Mouse (Mus musculus): ENCODE measurements around the gene Elovl5.
"Not testable (repeated sequence)": the region's sequence is repeated elsewhere in the genome, so short reads cannot be mapped to it uniquely, and the experiment has no call there.

Elovl5 gene

DNA sequence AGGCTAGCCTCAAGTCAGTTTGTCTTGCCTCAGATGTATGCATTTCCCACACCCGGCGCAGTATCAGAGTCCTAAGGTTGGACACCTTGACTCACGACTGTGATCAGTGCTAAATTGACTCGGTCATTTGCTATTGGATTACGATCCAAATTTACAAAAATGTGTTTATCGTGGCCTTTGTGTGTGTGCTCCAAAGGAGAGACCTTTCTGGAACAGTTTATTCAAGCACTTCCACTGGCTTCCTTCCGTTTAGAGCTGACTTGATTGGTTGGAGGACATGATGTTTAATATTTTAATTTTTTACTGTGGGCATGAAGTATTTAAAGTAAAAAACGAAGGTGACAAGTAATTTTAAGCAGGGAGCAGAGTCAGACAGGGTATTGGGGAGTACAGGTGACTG lies 38.8 kb downstream of the Elovl5 start:
- DNase-seq: peak; percentile 51

DNA sequence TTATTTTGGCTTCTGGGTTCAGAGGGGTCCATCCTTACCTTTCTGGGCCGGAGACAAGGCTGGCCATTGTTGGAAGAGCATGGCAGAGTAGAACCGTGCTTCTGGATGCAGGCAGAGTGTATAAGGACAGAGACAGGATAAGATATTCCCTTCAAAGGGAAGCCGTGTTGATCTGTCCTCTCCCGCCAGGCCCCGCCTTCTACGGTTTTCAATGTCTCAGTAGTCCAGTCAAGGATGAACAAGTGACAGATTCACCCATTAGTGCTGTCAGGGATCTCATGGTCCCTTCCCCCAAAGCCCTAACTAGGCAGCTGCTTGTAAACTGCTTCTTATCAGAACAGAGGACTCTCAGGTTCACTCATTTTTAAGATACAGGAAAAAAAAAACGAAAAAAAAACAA lies 41.2 kb downstream of the Elovl5 start:
- DNase-seq: no peak

DNA sequence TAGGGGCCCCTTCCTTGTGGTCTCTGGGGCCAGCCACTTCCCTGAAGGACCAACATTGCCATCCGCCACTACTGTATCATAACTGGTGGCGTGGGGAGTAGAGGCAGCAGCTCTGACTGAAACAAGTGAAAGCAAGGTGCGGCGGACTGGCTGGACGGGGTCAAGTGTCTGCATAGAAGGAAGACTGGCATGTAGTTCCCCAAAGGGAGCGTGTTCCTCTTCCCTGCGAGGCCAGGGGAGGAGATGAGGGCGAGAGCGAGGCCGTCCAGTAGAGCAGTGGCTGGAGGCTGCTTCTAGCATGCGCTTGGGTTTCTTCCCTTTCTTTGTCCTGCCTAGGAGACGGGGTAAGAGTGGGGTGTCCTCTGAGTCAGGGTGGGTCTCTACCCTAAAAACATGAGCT lies 42.6 kb downstream of the Elovl5 start:
- peak; percentile 42 for DNase-seq

DNA sequence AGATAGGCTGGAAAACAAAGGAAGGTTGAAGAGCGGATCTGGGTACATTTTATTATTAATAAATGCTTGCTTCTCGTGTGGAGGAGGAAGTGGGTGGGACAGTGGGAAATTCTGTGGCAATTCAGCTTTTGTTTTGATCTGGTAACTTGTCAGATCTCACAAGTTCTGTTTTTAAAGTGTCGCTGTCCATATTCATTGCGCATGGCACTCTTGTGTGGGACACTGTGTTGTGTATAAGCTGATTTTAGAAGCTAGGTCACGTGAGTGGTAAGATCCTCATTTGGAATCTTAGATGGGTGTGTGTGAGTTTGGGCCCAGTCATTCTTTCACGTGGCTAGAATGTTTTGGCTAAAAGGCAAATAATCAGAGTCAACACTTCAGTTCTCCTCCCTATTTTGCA lies 44.2 kb downstream of the Elovl5 start:
- DNase-seq: peak; percentile 68

DNA sequence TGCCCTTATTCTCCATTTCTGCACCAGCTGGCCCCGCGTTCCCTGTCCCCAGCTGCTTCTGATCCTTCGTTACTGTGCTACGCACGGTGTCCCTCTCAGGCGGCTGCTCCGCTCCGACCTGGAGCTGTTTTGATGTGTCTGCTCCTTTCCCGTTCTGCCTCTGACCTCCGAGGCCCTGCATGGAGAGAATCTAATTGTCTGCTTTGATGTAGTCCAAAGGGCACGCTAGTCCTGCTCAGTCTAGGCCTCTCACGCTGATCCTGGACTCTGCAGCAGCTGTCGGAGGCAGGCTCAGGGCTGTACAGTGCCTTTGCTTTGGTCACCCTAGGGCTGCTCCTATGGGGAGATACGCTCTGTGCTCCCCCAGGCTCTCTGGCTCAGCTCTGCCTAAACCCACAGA lies 46.9 kb downstream of the Elovl5 start:
- no peak for DNase-seq

DNA sequence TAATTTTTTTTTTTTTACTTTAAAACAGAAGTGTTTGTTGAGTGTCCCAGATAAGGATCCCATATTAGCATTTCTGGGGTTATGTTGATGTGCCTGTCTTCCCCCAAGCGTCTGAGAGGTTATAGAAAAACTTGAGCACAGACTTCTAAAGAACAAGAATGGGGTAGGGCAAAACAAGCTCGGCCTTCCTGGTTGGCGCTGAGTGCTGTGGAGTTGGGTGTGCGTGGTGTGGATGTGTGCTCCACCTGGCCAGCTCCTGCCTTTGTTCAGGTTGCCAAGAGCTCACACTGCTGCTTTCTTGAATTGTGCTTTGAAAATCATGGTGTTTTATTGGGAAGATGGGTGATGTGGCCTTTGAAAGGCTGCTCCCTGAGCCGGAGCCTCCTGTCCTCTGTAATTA lies 48.1 kb downstream of the Elovl5 start:
- peak; percentile 69 for DNase-seq

DNA sequence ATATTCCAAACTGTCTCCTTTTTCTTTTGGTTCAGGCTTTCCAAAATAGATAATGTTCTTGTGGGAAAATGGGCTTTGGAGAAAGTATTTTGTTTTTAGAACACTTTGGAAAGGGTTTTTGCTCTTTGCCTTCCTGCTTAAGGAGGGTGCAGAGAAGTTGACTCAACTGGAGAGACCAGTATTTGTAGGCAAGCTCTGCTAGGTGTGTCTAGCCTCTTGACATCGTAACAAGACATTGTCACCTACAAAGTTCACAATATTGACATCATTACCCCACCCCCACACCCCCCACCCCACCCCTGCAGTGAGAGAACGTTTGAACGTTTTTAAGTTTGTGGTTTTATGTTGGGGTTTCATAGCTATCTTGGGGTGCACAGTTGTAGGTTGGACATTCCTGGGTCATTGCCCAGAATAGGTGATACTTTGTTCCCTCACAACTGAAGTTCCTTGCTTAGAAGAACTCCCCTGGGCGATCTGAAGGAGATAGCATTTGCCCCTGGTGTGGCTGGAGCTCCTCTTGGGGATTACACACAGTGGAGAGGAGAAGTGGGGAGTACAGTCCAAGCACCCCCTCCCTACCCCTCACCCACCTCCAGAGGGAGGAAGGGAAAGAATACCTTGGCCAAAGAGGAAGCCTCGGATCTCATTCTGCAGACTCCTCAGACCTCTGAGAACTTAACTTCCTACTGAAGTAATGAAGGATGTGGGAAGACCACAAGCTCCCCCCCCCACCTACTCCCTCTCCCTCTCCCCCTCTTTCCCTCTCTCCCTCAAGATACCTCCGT lies 48.8 kb downstream of the Elovl5 start:
- DNase-seq: no peak

DNA sequence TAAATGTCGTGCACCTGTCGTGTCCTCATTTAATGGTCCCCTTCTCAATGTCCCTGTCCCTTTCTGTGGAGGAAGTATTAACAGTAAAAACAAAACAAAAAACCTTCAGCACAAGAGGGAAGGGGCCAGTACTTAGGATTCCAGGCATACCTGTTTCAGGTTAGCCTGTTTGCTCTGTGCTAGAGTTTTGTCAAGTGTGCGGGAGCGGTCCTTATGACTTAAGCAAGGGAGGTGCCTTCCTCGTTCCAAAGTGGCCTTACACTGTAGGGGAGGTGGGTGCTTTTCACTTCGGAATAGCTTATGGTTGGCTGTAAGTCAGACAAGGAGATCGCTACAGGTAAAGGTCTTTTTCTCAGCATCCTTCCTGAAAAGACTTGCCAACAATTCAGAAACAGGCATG lies 49.7 kb downstream of the Elovl5 start:
- peak; percentile 87 for DNase-seq

DNA sequence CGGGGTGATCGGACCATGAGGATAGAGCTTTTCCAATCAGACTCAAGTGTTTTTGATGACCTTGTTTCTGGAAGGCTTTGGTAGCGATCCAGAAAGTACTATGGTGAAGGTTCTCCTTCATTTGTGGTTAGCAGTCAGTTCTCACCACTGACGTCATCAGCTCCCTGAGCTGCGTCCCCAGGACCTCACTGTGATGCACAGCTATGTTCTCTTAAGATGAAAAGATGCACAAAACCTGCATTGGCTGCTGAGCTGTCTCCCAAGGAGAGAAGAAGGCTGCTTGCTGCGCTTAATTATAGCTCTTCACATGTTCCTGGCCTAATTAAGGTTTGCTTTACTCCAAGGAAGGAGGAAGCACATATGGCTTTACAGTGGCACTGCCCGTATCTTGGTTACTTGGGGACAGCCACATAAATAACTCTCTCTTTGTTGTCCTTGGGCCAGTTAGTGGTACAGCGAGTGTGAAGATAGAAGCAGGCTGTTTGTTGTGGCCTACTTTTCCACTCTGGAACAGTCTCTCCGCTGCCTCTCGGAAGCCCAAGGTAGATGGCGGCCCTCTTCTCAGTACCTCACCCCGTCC lies 50.5 kb downstream of the Elovl5 start:
- DNase-seq: no peak

DNA sequence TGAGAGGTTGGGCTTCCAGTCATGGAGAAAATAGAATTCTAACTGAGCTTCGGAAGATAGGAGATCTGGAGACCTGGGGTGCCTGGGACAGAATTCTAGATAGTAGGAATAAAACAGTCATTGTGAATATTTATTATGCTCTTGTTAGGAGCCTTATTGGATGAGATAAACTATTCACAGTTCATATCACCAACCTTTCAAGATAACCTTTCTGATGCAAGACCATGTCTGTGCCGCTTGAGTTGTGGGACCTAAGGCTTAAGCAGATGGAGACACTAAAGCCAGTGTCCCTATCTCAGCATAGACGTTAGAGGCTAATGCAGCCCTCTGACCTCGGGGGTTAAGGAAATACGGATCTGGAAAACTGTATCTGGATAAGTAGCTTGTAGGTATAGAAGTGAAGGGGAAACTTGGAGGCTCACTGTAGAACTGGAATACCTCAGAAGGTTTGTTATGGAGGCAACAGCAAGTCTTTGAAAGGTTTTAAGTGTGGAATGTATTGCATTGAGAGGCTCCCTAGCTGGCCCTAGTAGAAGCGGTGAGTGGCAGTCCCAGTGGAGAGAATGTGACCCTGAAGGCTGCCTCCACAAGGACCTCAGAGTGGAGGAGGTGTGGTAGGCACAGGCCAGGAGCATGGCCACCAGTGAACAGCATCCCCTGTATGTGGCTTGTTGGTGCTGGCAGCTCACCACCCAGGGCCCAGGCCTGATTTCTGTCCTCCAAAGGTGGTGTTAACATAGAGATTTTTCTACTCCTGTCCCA lies 52.2 kb downstream of the Elovl5 start:
- DNase-seq: peak; percentile 40

DNA sequence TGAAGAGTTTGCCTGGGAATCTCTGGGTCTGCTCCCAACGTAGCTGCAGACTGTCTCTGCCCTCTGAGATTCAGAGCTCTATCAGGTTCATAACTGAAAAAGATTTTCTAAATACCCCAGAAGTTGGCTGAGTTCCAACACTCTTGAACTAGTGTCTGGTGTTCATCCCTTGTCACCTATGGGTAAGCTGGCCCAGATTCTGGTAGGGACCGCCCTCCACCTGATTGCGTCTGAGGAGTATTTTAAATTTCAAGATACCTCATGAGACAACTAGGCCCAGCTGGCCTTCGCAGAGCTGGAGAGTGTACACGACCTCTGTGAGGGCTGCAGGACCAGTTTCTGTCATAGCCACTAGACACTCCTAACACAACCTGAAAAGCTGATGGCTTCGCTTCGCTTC lies 61.8 kb downstream of the Elovl5 start:
- no peak for DNase-seq

DNA sequence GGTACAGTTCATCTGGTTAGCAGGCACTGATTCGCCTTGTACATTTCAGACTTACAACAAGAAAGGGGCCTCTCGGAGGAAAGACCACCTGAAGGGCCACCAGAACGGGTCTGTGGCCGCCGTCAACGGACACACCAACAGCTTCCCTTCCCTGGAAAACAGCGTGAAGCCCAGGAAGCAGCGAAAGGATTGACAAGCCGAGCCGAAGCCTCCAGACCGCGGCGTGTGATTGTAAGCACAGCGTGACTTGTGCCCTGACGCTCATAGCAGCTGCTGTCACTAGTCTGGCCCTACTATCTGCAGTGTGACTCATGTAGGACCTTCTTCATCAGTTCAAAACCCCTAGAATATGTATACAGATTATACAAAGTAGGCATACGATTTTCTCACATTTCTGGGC lies 65.5 kb downstream of the Elovl5 start:
- no peak for DNase-seq

DNA sequence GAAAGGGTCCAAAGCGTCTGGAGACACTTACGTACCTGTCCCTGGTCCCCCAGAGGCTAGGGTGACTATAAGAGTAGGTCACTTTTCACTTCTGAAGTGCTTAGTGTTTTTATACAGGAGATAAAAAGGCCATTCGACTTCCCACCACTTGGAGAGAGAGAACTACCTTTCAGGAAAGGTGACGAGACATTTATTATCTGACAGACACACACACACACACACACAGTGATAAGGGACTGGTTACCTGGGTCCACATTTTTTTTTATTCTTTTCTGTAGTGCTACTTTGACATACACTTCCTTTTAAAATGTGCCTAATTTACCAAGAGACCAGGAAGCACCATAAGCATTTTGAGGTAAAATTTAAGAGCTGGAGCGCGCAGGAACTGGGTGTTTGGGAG lies 66.4 kb downstream of the Elovl5 start:
- no peak for DNase-seq

DNA sequence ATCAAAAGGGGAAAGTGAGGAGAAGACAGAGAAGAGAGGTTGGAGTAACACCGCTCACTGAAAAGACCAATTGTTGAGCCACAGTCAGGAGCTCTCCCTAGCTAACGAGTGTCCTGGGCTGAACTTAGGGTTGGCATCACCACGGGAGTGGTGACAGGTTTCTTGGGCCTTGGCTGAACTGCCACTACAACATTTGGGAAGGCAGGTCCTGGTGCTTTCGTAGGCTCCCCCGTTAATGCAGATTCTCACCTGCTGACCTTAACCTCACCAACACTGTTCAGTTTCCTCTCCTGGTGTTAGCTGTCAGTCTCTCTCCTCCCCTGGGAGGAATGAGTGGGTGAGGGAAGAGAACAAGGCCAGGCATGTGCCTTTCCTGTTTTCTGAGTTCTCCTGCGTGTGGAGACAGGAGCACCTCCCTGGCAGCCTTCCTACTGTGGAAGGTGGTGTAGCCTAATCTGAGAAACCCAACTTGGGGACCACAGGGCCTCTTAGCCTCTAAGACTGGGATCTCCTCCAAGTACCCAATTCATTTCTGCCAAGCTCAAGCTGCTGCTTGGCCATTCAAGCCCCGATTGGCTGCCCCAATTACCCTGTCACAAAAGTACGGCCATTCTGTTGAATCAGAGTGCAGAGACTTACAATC lies 69.1 kb downstream of the Elovl5 start:
- DNase-seq: no peak

DNA sequence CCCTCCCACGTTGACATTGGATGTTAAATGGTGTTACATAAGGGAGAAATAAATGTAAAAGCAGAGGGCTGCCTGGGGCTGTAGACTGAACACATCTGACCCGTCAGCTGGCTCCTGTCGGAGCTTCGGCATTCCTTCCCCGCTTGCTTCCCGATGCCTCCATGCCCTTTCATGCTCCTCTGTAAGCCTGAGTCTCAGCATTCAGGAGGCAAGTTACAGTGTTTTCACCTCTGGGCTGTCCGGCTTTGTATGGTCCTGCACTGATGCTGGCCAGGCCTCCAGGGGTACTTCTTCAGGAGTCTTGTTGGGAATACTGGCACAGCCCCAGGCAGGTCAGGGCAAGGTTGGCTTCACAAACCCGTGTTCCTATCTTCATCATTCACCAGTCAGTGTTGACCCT lies 72.5 kb downstream of the Elovl5 start:
- no peak for DNase-seq

DNA sequence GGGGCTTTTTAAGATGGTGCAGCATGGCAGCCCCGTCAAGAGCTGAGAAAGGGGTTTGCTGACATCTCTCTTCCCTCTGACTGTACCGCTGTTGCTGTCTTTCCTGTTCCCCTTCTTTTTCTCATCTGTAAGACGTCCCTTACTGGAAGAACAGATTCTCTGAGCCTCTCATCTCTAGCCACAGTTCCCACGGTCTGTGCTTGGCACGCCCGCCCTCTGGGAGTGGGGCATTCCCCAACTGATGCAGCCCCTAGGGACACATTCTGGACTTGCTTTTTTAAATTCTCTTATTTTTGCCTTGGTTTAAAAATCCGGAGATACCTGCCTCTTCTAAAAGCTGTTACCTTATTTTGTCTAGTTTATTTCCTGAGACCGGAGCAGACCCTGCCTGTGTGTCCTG lies 73.1 kb downstream of the Elovl5 start:
- DNase-seq: no peak

DNA sequence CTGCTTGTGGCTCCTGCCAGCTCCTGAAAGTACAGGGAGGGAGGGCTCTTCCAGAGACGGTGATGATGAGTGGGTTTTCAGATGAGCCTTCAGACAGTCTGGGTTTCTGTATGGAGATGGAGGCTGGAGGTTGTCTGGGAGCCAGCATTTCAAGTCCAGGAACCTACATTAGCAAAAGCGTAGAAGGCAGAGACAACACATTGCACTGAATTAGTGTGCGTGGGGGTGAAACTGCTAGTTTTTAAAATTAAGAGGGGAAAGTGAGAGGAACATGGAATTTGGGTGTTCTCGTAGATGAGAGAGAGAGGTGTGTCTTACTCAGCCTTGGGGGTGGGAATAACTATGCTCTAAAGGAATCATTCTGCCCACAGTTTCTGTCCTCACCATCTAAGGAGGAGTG lies 74.5 kb downstream of the Elovl5 start:
- no peak for DNase-seq

DNA sequence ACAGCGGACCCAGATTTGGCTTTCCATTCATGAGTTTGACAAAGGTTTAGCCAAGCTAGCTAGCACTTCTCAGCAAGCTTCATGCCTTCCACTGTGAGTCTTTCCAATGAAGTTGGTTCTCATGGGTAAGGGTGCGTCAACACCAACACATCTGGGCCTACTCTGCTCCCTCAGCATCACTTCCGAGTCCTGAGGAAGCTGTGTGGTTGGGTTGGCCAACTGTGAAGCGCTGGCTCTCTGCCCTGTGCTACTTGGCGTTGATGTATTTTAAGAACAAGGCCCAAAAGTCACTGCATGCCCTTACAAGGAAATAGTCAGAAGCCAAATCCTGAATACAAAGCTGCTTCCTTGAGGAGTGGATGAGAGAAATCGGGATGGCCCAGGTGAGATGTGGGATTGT lies 75.1 kb downstream of the Elovl5 start:
- DNase-seq: no peak

DNA sequence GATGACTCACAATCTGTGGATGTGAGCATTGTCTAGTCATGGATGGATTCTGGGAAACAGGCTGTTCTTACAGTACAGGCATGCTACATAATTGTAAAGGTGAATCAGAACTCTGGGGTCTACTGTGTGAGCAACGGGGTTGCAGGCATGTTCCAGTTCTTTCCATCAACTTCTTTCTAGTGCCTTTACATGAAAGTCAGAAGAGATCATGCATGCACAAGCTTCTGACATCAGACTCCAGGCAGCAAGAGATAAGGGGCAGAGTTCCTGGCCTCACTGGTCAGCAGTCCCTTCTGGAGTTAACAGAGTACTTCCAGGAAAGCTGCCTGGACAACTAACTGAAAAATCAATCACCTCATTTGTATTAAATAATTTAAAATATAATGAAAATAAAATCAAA lies 75.9 kb downstream of the Elovl5 start:
- no peak for DNase-seq

DNA sequence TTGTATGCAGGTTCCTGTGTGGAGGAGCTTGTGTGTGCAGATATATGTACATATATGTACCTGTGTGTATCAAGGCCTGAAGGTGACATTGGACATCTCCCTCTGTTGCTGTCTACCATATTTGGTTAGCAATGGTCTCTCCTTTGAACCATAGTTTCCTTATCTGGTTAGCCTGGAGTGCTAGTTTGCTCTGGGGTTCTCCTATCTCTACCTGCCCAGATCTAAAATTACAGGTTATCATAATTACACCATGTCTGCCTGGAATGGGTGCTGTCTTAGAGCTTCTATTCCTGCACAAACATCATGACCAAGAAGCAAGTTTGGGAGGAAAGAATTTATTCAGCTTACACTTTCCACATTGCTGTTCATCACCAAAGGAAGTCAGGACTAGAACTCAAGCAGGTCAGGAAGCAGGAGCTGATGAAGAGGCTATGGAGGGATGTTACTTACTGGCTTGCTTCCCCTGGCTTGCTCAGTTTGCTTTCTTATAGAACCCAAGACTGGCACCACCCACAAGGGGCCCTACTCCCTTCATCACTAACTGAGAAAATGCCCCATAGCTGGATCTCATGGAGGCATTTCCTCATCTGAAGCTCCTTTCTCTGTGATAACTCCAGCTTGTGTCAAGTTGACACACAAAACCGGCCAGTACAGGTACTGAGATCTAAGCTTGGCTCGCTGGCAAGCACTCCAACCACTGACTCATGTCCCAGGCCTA lies 76.5 kb downstream of the Elovl5 start:
- not testable (repeated sequence) for DNase-seq

DNA sequence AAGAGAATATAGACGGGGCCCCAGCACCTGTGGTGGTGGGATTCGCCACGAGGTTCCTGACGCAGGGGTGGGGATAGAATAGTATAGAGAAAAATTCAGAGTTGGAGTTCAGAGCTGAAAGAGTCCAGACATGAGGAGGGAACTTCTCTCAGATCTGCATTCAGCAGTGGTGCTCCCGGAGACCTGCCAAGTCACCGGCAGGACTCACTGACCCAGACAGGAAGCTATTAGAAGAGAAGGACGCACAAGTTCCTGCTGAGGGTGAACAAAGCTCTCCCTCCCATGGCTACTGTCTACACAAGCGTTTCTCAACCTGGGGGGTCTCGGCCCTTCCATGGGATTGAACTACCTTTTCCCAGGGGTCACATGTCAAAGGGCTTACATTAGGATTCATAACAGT lies 78.1 kb downstream of the Elovl5 start:
- DNase-seq: no peak

DNA sequence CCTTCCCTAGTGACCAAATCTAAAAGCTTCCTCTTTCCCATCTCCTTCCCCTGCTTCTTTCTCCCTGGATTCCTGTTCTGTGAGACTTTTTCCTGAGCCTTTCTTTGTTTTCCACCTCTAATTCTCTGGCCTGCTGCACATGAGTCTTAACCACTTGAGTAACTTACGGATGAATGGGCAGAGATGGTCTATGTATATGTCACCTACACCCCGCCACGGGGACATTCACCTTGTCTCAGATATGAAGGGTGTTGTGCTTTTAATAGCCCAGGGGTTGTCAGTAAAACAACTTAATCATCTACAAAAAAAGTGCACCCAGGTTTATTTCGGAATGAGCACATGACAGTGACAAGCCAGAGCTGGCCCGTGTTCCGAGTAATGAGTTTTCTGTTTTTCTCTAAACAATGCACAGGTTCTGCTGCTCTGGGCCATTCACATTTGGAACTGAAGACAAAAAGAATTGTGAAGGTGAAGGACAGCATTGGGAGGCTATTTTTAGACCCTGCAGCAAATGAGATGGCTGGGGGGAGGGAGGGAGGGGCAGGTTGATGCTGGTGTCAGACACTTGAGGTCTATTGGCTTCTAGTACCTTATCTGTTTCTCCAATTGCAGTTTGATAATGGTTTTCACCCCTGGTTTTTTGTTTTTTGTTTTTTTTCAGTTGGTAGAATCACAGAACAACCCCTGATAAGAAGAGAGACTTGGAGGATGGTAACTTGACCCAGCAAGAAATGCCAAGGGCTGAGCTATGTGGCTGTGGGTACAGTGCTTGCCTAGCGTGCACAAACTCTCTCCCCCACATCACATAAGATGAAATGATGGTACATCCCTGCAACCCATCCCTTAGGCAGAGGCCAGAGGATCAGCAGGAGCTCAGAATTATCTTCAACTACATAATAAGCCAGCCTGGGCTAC lies 83.7 kb downstream of the Elovl5 start:
- DNase-seq: no peak

All from lung, postnatal 36 days (tissue).